Mouse (Mus musculus): ENCODE measurements around the gene Bicral. TPM values are rescaled to one million over a fixed set of nuclear protein-coding genes. Genes with fewer than 3 reads are reported as not detected.

Gene Bicral
- polyA plus RNA-seq, 1 experiment from 2014 or later = 2.6 TPM

DNA sequence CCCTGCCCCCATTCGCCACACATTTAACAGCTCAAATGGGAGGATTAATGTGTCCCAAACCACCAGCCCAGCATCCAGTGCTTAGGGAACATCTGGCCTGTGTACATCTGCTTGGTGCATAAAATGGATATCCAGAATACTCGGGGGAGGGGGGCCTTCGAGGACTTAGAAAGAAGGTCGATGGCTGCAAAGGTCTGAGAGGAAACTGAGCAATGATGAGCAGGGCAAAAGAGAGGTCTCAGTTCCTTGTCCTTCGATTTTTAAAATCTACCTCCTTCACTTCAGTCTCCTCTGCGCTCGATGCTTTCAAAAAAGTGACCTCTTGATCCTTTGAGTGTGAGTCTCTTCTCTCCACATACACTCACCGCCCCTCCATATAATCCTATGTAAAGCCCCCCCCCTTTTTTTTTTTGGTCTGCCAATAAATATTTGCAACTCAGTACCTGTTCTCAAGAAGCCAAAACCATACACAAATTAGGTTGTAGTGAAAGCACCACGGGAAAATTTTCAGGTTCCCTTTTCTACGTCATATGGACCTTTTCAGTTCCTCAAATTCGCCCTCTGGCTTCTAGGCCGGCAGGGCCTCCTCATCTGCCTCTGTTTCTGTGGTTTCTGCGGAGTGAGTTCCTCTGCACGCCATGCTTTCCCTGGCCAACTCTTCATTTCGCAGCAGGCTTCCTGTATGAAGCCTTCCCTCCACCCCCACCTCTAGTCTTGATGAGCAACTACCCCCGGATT is 107.1 kb downstream of the Bicral start:
- Histone ChIP-seq H3K9ac (peak overlapping the region; percentile 68), H3K27ac (replicated peaks) (peak overlapping the region; percentile 87), H3K4me2 (peak overlapping the region; percentile 97), H3K36me3 (replicated peaks) (peaks cover 11% of the 10 kb centered on the region), H3K4me3 (replicated peaks) (peak overlapping the region; percentile 91), H3K27me3 (0 out of 2 replicates have a peak, but pooled peaks cover 2% of the 10 kb centered on the region), H3K9me3 (replicated peaks) (no peaks in the 10 kb centered on the region), H3K4me1 (replicated peaks) (peaks cover 40% of the 10 kb centered on the region)
- peak; percentile 20; the same call in 1 of the 2 replicates for ATAC-seq (ENCODE audit: insufficient read depth)
- WGBS (ENCODE audit: insufficient replicate concordance) = 11% methylated on average over 16 of the region's 16 CpGs

DNA sequence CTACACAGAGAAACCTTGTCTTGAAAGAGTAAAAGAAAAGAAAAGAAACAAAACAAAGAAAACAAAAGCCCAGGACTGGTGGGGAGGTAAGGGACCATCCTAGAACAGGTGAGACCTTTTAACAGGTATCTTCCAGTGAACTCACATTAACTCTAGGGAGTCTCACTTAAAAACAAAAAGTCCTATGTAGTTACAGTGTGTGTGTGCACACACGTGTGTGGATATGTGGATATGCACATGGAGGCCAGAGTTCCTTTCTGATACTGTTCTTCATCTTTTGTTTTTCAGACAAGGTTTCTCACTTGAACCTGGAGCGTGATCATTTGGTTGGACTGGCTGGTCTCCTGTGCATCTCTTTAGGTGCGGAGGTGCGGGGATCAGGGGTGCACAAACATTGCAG is 107.7 kb downstream of the Bicral start:
- H3K27ac ChIP-seq (replicated peaks) = peak overlapping the region; percentile 87
- 68% methylated on average over 4 of the region's 4 CpGs for WGBS (ENCODE audit: insufficient replicate concordance)
- no peak for ATAC-seq (ENCODE audit: insufficient read depth)
- peaks cover 18% of the 10 kb centered on the region for H3K36me3 ChIP-seq (replicated peaks)
- H3K4me1 ChIP-seq (replicated peaks) = peaks cover 40% of the 10 kb centered on the region
- peak overlapping the region; percentile 97 for H3K4me2 ChIP-seq
- no peaks in the 10 kb centered on the region for H3K27me3 ChIP-seq
- peak overlapping the region; percentile 91 for H3K4me3 ChIP-seq (replicated peaks)
- peak overlapping the region; percentile 68; the same call in 1 of the 2 replicates for H3K9ac ChIP-seq
- no peaks in the 10 kb centered on the region for H3K9me3 ChIP-seq (replicated peaks)

DNA sequence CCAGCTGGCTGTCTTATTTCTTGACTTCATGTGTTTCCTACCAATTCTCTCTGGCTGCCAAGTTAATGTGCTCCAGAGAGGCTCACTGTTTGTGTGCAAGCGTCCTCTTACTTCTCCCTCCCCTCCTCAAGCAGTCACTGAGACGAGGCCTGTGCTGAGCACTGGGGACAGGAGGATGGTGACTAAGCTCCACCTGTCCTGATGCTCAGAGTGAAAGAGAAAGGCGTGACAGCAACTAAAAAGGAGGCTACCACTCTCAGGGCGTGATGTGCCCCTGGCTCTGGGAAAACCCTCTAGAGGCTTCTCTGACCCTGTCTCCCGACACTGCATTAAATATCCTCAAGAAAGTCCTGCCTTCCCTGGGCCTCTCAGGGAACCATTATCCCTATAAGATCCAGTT is 109.0 kb downstream of the Bicral start:
- Histone ChIP-seq H3K9ac (no peak overlapping the region), H3K4me1 (replicated peaks) (peaks cover 40% of the 10 kb centered on the region), H3K27me3 (no peaks in the 10 kb centered on the region), H3K4me2 (no peak overlapping the region), H3K4me3 (replicated peaks) (no peak overlapping the region), H3K27ac (replicated peaks) (no peak overlapping the region), H3K9me3 (replicated peaks) (no peaks in the 10 kb centered on the region), H3K36me3 (replicated peaks) (peaks cover 21% of the 10 kb centered on the region)
- WGBS (ENCODE audit: insufficient replicate concordance) = 70% methylated on average over 5 of the region's 5 CpGs
- no peak for ATAC-seq (ENCODE audit: insufficient read depth)

Other genes with a start within 250 kb of the Bicral start
- 7.8 and 9.1 TPM in 2 replicates for gene Ptk7, start 229.0 kb downstream of the Bicral start, polyA plus RNA-seq (2015; fragmentation: Nextera tagmentation; extraction: Ambion mirVana)
- gene Klc4, start 212.5 kb downstream of the Bicral start, polyA plus RNA-seq (2015; fragmentation: Nextera tagmentation; extraction: Ambion mirVana) = 9.3 and 10.3 TPM in 2 replicates
- gene Mrpl2, start 212.3 kb downstream of the Bicral start, polyA plus RNA-seq (2015; fragmentation: Nextera tagmentation; extraction: Ambion mirVana) = 67.9 and 69.4 TPM in 2 replicates
- 9.7 and 11.5 TPM in 2 replicates for gene Cul7, start 208.1 kb downstream of the Bicral start, polyA plus RNA-seq (2015; fragmentation: Nextera tagmentation; extraction: Ambion mirVana)
- gene Rrp36, start 184.1 kb downstream of the Bicral start, polyA plus RNA-seq (2015; fragmentation: Nextera tagmentation; extraction: Ambion mirVana) = 21.5 and 22.6 TPM in 2 replicates
- 55.1 and 56.7 TPM in 2 replicates for gene Mea1, start 179.7 kb downstream of the Bicral start, polyA plus RNA-seq (2015; fragmentation: Nextera tagmentation; extraction: Ambion mirVana)
- 53.4 and 57.4 TPM in 2 replicates for gene Klhdc3, start 177.6 kb downstream of the Bicral start, polyA plus RNA-seq (2015; fragmentation: Nextera tagmentation; extraction: Ambion mirVana)
- gene Ppp2r5d, start 153.4 kb downstream of the Bicral start, polyA plus RNA-seq (2015; fragmentation: Nextera tagmentation; extraction: Ambion mirVana) = 28.4 and 33.2 TPM in 2 replicates
- gene Pex6, start 147.0 kb downstream of the Bicral start, polyA plus RNA-seq (2015; fragmentation: Nextera tagmentation; extraction: Ambion mirVana) = 9.7 and 11.9 TPM in 2 replicates
- 59.8 and 101 TPM in 2 replicates for gene Gnmt, start 129.3 kb downstream of the Bicral start, polyA plus RNA-seq (2015; fragmentation: Nextera tagmentation; extraction: Ambion mirVana)
- gene Cnpy3, start 106.3 kb downstream of the Bicral start, polyA plus RNA-seq (2015; fragmentation: Nextera tagmentation; extraction: Ambion mirVana) = 25.9 and 26.8 TPM in 2 replicates
- gene Ptcra, start 94.8 kb downstream of the Bicral start, polyA plus RNA-seq (2015; fragmentation: Nextera tagmentation; extraction: Ambion mirVana) = 0.09 and 0.15 TPM in 2 replicates
- gene 2310039H08Rik, start 85.8 kb downstream of the Bicral start, polyA plus RNA-seq (2015; fragmentation: Nextera tagmentation; extraction: Ambion mirVana) = 47.5 and 52.0 TPM in 2 replicates
- gene Rpl7l1, start 75.8 kb downstream of the Bicral start, polyA plus RNA-seq (2015; fragmentation: Nextera tagmentation; extraction: Ambion mirVana) = 69.1 and 74.7 TPM in 2 replicates
- gene Tbcc, start 32.2 kb upstream of the Bicral start, polyA plus RNA-seq (2015; fragmentation: Nextera tagmentation; extraction: Ambion mirVana) = 20.9 and 23.2 TPM in 2 replicates
- not detected in 2 replicates for gene Prph2, start 52.0 kb upstream of the Bicral start, polyA plus RNA-seq (2015; fragmentation: Nextera tagmentation; extraction: Ambion mirVana)
- gene Ubr2, start 152.1 kb upstream of the Bicral start, polyA plus RNA-seq (2015; fragmentation: Nextera tagmentation; extraction: Ambion mirVana) = 8.3 and 10.0 TPM in 2 replicates

Measured in liver, embryonic 15.5 days (tissue).